Mouse (Mus musculus) fibroblast of lung, adult 2 months (primary cell): ENCODE measurements around the gene Gm20479.

ENCODE experiments used
- DNase-seq: peaks from one replicate; pipeline ENCODE4 v3.0.0-alpha.2; 2011; ENCODE audit warnings: low read depth

Gm20479 gene

DNA sequence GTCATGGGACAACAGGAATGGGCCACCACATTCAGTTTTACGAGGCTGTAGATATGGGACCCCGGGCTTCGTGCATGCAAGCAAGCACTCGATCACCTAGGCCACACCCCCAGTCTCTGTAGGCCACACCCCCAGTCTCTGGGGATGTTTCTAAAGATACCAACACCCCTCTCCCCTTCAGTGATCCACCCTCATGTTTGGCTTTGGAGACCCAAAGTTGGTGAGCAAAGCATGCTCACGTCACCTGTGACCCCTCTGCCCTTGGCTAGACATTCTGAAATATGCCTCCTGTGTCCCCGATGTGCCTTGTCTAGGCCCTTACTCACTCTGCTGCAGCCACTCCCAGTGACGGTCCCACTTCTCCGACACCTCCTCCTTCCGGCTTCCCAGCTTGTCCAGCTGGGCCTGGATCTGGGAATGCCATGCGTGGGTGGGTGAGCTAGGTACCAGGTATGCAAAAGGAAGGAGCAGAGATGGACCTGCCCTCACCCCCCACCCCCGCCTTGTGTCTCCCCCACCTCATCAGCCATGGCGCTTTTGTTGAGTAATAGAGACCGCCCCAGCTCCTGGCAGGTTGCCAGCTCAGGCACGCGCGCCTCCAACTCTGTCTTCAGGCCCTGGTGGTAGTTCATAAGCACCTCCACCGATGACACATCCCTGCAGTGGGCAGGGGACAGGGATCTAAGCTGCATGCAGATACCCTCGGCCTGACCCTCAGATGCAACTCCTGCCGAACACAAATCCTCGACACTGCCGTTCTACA, 9.0 kb upstream of the Gm20479 start:
- no peak for DNase-seq

DNA sequence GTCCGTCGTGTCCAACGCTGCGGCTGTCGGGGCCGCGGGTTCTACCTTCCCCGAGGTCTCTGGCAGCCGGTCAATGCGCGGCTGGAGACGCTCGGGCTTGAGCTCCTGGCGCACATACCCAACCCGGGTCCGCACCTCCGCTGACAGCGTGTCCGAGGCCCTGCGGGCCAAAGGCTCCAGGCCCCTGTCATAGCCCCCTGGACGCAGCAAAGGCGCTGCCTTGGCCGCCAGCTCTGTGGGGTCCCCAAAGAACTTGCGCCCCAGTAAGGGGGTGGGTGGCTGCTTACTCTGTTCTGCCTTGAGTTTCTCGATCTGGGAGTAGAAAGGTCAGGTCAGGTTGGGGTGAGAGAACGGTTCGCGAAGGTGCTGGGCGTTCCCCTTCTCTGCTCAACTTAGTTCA, 7.2 kb upstream of the Gm20479 start:
- no peak for DNase-seq

DNA sequence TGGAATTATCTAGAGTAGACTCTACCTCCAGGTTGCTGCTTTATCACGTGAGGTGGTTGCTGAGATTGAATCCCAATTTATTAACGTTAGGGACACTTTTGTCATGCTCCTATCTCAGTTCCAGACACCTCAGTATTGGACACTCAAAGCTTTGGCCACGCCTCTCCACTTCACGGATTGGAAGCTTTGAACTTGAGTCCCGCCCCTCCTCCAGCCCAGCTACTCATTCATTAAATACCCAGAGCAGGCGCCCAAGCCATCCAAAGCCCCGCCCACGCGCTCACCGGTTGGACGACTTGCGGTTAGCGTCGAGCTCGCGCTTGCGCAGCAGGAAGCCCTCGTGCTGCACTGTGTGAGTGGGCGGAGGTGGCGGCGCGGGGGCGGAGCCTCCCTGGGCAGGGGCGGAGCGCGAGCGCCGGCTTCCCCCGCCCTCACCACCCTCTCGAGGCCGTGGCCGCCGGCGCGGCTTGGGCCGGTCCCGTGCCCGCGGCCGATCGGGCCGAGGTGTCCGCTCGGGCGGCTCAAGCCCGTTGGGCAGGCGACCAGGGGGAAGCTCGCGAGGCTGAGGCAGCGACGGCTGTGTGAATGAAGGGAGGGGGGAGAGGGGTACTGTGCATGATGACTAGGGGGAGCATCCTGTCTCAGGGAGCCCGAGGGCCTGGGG, 4.2 kb upstream of the Gm20479 start:
- DNase-seq: peak; percentile 98

DNA sequence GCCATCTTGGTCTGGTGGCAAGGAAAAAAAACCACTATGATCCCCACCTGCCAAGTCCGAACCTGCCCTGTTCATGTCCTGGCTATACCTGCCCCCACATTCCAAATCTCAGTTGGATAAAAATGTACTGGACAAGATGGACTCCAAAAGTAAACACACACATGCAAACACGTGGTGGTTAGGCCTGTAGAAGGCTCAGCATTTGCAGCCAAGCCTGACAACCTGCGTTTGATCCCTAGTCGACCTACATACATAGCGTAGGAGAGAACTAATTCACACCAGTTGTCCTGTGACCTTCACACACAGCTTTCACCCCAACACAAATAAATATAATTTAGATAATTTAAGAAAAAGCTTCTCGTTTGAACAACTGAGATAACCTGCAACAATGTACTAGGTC, 3.5 kb upstream of the Gm20479 start:
- no peak for DNase-seq

DNA sequence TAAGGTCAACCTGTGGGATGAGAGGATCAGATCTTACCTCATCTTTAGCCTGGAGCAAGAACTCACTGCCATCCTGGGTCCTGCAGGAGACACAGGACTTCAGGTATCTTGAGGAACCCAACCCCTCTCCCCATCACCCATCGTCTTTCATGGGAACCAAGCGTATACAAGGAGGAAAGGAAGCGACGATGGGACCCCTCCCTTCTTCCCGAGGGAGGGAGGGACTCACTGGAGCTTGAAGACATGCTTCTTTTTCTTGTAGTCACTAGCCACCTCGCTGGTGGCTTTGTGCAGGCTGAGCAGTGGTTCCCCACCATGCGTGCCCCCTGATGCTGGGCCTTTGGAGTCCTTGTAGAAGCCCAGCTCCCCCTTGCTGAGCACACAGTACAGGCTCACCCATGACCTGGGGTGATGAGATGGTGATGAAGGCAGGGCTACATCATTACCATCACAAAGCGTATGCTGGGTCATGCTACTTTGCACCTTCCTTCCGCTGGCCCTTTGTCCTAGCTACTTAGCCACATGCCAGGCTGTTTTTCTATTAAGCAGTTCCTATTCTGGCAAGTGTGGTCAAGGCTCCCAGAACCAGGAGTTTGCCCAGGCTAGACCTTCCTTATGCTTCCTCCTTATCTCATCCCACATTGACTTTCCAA, 2.6 kb upstream of the Gm20479 start:
- DNase-seq: no peak

DNA sequence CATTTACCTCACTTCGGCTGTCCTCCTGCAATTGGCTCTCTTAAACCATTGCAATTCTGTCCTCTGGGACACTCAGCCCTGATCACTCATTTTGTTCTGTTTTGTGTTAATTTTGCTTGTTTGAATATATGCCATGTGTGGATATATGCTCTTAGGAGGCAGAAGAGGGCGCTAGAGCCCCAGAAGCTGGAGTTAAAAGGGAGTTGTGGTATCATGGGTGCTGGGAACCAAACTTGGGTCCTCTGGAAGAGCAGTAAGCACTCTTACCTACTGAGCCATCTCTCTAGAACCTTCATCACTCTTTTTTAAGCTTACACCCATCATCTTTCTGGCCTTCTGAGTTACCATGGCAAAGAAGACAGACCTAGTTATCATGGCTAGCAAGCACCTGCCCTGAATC, 1.9 kb upstream of the Gm20479 start:
- DNase-seq: no peak

DNA sequence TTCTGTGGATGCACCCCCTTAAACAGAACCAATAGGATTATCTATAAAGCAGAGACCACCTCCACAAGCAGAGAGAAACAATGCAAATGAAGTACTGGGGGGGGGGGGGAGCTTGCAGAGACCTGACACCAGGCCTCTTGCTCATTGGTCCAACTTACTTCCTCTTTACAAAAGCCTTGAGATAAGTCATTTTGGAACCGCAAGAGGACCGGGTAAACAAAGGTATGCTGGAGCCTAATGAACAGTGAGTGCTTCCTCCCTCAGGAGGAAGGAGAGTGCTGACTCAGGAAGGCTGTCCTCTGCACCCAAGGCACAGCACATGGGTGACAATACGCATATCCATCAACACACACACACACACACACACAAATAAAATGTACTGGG, 368 bp upstream of the Gm20479 start:
- DNase-seq: no peak

DNA sequence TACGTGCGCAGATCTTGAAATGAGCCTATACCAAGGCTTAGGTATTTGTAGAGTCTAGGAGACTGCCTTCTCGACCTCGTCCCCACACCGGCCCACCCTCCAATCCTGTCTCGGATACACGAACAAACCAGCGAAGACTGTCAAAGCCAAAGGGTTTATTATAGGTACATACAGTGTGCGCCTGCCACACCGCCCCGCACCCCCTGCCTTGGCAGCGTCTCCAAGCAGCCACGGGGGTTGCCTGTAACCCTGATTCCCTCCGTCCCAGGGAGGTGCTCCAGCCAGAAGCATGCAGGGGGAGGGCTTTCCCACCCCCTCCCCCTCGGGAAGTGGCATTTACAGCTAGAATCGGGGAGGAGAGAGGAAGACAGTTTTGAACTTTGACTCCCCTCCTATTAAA, 971 bp downstream of the Gm20479 start:
- no peak for DNase-seq

DNA sequence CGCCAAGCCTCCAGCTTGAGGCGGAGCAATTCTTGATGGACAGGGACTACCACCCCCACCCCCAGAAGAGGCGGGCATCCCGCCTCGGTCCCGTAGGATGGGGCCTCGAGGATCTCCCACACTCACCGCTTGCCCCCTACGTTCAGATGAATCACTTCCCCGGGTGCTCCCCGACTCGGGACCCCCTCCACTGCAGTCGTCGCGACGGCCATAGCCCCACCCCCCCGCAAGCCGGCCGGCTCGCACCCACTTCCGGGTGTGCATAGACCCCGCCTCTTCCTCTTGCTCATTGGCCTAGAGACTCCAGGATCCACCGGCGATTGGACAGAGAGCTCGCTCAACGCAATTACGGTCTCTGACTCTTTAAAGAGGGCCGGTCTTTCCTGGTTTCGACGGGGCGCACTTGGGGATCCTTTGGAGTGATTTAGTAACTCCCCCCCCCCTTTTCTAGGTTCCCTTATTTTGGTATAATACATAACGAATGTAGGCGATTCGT, 1.4 kb downstream of the Gm20479 start, which contains the start of gene Shkbp1:
TSS of gene Shkbp1 (minus strand) at position 275 of the 496 bp plus-strand sequence.
- DNase-seq: peak; percentile 65

DNA sequence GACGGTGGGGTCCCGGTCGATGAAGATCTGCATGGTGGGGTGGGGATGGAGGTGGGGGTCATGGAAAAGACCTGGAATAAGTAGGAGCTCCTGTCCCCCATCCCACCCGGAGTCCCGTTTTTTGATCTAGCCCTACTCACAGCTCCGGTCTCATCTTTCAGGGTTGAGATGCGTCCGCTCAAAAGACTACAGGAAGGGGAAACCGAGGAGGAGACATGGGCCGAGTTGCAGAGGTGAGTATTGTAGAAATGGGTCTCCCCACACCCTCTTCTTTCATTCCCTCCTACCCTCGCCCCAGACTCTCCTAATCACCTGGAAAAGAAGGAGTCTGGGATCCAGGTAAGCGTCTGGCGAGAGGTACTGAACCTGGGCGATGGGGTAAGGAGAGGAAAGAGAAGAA, 2.0 kb downstream of the Gm20479 start:
- DNase-seq: no peak

DNA sequence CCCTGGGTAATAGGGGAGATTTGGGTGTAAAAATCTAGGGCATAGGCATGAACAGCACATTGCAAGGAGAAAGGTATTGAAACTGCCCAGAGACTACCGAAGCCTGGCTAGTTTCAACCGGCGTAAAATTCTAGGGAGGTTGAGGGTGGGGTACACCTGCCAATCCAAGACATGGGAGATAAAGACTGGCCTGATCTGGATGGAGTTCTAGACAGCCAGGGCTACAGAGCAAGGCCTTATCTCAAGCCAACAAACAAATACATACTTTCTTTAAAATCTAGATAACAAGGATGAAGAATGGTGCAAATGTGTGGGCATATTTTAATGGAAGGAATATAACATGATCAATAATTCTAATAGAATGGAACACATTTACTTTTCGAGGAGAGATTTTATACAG, 2.4 kb downstream of the Gm20479 start:
- no peak for DNase-seq

DNA sequence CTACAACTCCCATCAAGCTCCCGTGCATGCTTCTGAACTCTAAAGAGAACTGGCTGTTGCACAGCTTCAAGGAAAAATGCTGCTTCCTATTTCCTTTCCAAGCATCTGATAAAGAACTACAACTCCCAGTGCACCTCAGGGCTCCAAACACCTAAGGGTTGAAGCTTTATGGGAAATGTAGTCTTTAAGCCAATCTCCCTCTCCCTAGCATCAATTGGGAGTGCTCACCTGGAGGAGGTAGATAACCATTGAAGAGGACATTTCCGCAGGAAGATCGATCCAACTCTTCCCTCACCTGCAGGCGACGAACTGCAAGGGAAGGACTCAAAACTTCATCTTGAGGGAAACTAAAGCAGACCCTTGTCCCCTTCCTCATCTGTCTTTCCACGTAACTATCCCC, 3.1 kb downstream of the Gm20479 start:
- no peak for DNase-seq

DNA sequence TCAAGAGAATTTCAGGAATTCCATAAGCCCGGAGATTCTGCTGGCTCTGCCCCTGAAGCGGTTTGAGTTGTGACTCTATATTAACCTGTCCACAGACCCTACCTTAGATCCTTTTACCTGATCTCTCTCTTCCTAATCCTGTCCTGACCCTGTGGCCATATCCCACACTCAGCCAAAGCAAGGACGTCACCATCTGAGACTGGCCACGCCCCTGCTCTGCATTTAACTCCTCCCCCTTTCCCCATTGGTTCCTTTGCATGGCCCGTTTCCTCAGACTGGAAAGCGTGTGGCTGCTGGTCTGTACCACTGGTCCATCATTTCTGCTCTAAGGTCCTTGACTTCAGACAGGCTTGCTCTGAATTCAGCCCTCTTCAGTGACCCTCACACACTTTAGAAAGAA, 11.8 kb downstream of the Gm20479 start:
- DNase-seq: no peak

DNA sequence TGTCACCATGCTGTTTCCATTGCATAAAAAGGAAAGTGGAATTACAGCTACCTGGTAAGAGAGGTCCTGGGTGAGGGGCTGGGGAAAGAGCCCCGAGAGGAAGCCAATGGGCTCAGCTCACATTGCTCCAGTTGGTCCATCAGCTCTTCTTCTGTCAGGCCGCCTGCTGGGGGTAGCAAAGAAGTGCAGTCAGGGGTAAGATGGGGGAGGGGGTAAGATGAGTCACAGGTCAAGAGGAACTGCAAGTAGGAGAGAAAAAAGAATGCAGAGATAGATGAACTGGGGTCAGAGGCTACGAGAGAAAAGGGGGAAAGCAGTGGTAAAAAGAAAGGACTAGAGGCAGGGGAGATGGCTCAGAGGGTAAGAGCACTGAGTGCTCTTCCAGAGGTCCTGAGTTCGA, 14.6 kb downstream of the Gm20479 start:
- DNase-seq: no peak

DNA sequence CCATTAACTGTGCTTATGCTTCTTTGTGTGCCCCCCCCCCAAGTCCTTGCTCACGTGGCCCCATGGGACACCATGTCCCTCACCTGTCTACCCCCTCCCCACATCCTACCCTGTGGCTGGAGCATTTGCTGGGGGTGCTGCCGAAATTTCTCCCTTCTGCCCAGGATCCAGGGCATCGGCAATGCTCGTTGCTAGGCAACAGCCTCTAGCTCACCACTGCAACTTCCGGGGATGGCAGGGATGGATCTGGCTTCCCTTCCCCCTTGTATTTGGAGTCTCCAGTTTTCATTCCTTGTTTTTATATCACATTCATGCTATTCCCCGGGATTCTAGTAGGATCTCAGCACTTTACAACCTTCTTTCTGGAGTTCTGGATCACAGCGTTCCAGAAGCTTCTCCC, 17.7 kb downstream of the Gm20479 start:
- no peak for DNase-seq

DNA sequence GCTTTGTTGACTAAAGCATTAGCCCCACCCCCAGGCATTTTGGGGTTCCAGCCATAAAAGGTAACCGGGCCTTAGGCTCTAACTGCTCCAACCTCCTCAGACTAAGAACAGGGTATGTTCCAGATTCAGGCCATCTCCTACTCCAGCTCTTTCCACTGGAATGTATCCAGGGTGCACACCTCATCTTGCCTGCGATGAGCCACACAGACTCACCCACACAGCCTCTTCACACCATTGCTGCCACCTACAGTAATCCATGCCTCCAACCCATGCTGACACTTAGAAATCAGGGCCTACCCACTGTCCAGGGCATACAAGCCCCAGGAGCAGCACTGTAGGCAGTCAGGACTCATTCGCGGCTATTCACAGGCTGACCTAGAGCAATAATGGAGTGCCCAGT, 18.1 kb downstream of the Gm20479 start:
- no peak for DNase-seq

DNA sequence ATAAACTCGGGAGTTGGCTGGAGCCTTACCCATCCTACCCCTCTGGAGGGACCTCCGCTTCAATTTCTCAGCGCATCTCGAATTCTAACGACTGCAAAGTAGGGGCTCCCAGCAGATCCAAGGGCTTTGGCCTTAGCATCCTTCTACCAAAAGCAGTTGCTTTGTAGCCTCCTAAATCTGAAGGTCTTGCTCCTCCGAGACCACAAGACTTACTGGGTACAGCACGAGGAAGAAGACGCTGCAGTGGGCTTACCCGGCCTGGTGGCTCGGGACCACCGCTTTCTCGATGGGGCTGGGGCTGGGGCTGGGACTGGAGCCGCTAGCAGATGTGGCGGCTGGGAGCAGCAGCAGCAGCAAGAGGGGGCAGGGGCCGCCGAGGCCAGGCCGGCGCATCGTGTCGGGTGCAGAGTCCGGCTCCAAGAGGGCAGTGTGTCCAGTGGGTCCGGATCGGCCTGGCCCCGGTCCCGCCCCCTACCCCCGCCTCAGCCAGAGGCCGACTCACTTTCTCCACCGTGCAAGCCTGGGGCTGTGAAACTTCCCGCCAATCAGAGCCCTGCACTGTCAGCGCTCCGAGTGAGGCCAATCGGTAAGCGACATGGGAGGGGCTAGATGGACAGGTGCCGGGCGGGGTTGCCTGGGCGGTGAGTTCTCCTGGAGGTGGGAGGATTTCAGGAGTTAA, 19.9 kb downstream of the Gm20479 start, which contains the start of gene Ltbp4:
TSS of gene Ltbp4 (minus strand) at position 518 of the 679 bp plus-strand sequence.
- no peak for DNase-seq

DNA sequence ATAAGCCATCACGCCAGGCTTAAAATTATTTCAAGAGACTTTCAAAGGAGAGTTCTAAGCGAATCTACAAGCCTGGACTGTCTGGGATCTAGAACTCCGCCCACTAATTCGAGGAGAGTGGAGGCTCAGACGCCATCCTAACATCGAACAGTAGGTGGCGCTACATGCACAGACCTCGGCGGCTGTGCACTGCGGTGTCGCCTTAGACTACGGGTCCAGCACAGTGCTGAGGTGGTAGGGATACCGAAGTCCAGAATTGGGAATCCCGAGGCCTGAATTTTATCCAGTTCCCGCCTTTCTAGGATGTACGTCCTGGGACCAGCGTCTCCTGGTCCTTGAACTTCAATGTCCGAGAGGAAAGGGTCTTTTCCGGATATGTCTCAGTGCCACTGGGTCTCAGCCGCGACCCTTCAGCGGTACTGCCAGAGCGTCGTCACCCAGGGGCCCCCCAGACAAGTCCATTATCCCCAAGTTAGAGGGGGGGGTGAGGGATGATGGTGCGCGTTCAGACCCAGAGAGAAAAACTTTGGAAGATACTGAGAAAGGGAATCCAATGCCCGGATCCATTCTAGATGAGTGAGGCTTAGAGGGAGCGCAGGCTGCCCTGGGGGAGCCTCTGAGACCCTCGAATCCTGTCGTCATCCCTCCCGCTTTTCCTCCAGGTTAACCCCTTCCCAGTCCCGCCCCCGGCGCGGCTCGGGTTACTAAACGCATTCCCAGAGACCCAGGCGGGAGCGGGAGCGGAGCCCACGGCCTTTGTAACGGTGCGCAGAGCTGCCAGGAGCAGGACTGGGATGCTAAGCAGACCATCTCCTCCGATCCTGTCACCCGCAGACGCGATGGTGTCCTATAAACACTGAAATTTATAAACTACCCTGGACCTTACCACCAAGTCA, 21.0 kb downstream of the Gm20479 start:
- DNase-seq: no peak

DNA sequence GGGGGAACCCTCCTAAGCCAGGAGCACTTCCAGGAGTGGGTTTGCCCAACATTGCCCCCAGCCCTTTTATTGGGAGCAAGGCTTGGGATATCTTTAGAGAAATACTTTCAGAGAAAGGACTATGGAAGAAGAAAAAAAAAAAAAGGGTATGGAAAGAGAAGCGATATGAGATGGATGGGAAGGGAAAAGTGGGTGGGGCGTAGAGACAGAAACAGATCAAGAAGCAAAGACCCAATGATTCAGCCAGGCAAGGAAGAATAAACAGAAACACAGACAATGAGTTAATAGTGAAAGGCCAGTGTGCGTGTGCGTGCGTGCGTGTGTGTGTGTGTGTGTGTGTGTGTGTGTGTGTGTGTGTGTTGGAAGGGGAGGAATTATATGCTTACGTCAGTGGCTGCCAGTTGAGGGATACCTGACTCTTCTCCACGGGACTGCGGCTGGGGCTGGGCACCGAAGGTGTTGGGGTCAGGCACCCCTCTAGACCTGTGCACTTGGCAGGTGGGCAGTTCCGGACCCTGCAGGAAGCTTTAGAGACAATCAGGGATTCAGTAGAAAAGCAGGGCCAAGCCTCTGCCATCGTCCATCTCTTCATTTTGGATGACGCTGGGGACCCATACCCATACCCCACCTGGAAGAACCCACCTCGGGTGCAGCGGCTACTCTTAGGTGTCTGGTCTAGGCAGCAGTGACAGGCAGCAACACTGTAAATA, 22.1 kb downstream of the Gm20479 start:
- no peak for DNase-seq

DNA sequence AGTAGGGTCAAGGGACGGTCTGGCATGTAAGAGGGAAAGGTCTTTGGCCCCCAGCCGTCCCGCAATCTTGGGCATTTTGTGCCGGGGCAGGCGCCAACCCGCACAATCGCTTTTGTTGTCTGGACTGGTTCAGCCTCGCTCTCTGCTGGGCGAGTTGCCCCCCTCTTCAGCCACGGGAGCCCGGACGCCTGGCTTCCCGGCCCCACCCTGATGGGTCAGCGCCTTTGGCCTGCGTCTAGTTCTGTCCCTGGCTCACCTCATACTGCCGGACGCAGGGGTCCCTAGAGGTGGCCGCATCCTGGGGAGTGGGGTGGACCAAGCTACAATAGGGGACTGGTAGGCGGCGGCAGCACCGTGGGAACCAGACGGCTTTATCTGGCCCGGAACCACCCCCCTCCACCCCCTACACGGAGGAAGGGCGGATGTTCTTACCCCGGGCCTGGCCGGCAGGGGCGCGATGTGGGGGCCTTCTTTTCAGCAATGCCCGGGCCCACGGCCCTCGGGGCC, 22.8 kb downstream of the Gm20479 start:
- no peak for DNase-seq
